Mouse (Mus musculus): Measurements from ENCODE around the gene Pde4b. TPM values are rescaled to one million over a fixed set of nuclear protein-coding genes. Genes with fewer than 3 reads are reported as not detected.
A peak's percentile ranks its signal among the peaks of the same experiment; 100 is the strongest.

Gene Pde4b
- polyA plus RNA-seq, 1 experiment from 2014 or later: 9.1 TPM

GRCm38 (mm10) chr4:102533183-102534048 is 446.1 kb downstream of the Pde4b start:
- no peak for ATAC-seq (ENCODE audit: insufficient number of reproducible peaks, insufficient read depth, low FRiP score, low TSS enrichment, low read depth)
- WGBS: 83% methylated on average over 8 of the region's 8 CpGs
- no peak overlapping the region for H3K4me3 ChIP-seq (replicated peaks)
- no peak overlapping the region for H3K9ac ChIP-seq (replicated peaks)
- H3K9me3 ChIP-seq: no peaks in the 10 kb centered on the region
- no peak overlapping the region for H3K4me2 ChIP-seq
- H3K27ac ChIP-seq: no peak overlapping the region
- no peaks in the 10 kb centered on the region for H3K4me1 ChIP-seq (replicated peaks)
- no peaks in the 10 kb centered on the region for H3K36me3 ChIP-seq
- H3K27me3 ChIP-seq: no peaks in the 10 kb centered on the region

GRCm38 (mm10) chr4:102534049-102534730 is 446.8 kb downstream of the Pde4b start:
- no peak for ATAC-seq (ENCODE audit: insufficient number of reproducible peaks, insufficient read depth, low FRiP score, low TSS enrichment, low read depth)

GRCm38 (mm10) chr4:102535886-102536285 is 448.5 kb downstream of the Pde4b start:
- Histone ChIP-seq H3K9ac (replicated peaks) (no peak overlapping the region), H3K36me3 (no peaks in the 10 kb centered on the region), H3K27me3 (no peaks in the 10 kb centered on the region), H3K4me3 (replicated peaks) (no peak overlapping the region), H3K4me2 (no peak overlapping the region), H3K4me1 (replicated peaks) (no peaks in the 10 kb centered on the region), H3K9me3 (no peaks in the 10 kb centered on the region), H3K27ac (no peak overlapping the region)
- WGBS: 57% methylated on average over 3 of the region's 3 CpGs
- no peak for ATAC-seq (ENCODE audit: insufficient number of reproducible peaks, insufficient read depth, low FRiP score, low TSS enrichment, low read depth)

More at GRCm38 (mm10) chr4:102534049-102534730, 446.8 kb downstream of the Pde4b start:
- no peaks in the 10 kb centered on the region for H3K36me3 ChIP-seq
- no peaks in the 10 kb centered on the region for H3K27me3 ChIP-seq
- no peaks in the 10 kb centered on the region for H3K9me3 ChIP-seq
- WGBS: 77% methylated on average over 5 of the region's 5 CpGs
- no peaks in the 10 kb centered on the region for H3K4me1 ChIP-seq (replicated peaks)
- no peak overlapping the region for H3K4me3 ChIP-seq (replicated peaks)
- H3K4me2 ChIP-seq: no peak overlapping the region
- no peak overlapping the region for H3K27ac ChIP-seq
- no peak overlapping the region for H3K9ac ChIP-seq (replicated peaks)

GRCm38 (mm10) chr4:102538266-102538665 is 450.9 kb downstream of the Pde4b start:
- H3K9me3 ChIP-seq: no peaks in the 10 kb centered on the region
- no peaks in the 10 kb centered on the region for H3K27me3 ChIP-seq
- H3K36me3 ChIP-seq: no peaks in the 10 kb centered on the region
- ATAC-seq (ENCODE audit: insufficient number of reproducible peaks, insufficient read depth, low FRiP score, low TSS enrichment, low read depth): no peak
- H3K4me3 ChIP-seq (replicated peaks): no peak overlapping the region
- no peak overlapping the region for H3K9ac ChIP-seq (replicated peaks)
- H3K27ac ChIP-seq: no peak overlapping the region
- 65% methylated on average over 1 of the region's 1 CpGs for WGBS
- no peaks in the 10 kb centered on the region for H3K4me1 ChIP-seq (replicated peaks)
- no peak overlapping the region for H3K4me2 ChIP-seq

GRCm38 (mm10) chr4:102538793-102539192 is 451.4 kb downstream of the Pde4b start:
- Histone ChIP-seq H3K4me1 (replicated peaks) (no peaks in the 10 kb centered on the region), H3K4me3 (replicated peaks) (no peak overlapping the region), H3K9me3 (no peaks in the 10 kb centered on the region), H3K36me3 (no peaks in the 10 kb centered on the region), H3K4me2 (no peak overlapping the region), H3K27me3 (no peaks in the 10 kb centered on the region), H3K27ac (no peak overlapping the region), H3K9ac (replicated peaks) (no peak overlapping the region)
- WGBS: 83% methylated on average over 2 of the region's 2 CpGs
- no peak for ATAC-seq (ENCODE audit: insufficient number of reproducible peaks, insufficient read depth, low FRiP score, low TSS enrichment, low read depth)

GRCm38 (mm10) chr4:102539598-102540180 is 452.3 kb downstream of the Pde4b start:
- Histone ChIP-seq H3K4me1 (replicated peaks) (no peaks in the 10 kb centered on the region), H3K9ac (replicated peaks) (no peak overlapping the region), H3K27me3 (no peaks in the 10 kb centered on the region), H3K4me2 (no peak overlapping the region), H3K36me3 (no peaks in the 10 kb centered on the region), H3K9me3 (no peaks in the 10 kb centered on the region), H3K4me3 (replicated peaks) (no peak overlapping the region), H3K27ac (no peak overlapping the region)
- 80% methylated on average over 5 of the region's 5 CpGs for WGBS
- no peak for ATAC-seq (ENCODE audit: insufficient number of reproducible peaks, insufficient read depth, low FRiP score, low TSS enrichment, low read depth)

GRCm38 (mm10) chr4:102542976-102543375 is 455.6 kb downstream of the Pde4b start:
- no peaks in the 10 kb centered on the region for H3K4me1 ChIP-seq (replicated peaks)
- H3K27me3 ChIP-seq: no peaks in the 10 kb centered on the region
- no peak overlapping the region for H3K9ac ChIP-seq (replicated peaks)
- H3K36me3 ChIP-seq: no peaks in the 10 kb centered on the region
- no peak overlapping the region for H3K4me3 ChIP-seq (replicated peaks)
- ATAC-seq (ENCODE audit: insufficient number of reproducible peaks, insufficient read depth, low FRiP score, low TSS enrichment, low read depth): no peak
- WGBS: 90% methylated on average over 3 of the region's 3 CpGs
- no peak overlapping the region for H3K27ac ChIP-seq
- no peaks in the 10 kb centered on the region for H3K9me3 ChIP-seq
- no peak overlapping the region for H3K4me2 ChIP-seq

GRCm38 (mm10) chr4:102545226-102545625 is 457.9 kb downstream of the Pde4b start:
- Histone ChIP-seq H3K27me3 (no peaks in the 10 kb centered on the region), H3K4me2 (no peak overlapping the region), H3K4me1 (replicated peaks) (no peaks in the 10 kb centered on the region), H3K27ac (no peak overlapping the region), H3K9ac (replicated peaks) (no peak overlapping the region), H3K36me3 (no peaks in the 10 kb centered on the region), H3K4me3 (replicated peaks) (no peak overlapping the region), H3K9me3 (no peaks in the 10 kb centered on the region)
- no peak for ATAC-seq (ENCODE audit: insufficient number of reproducible peaks, insufficient read depth, low FRiP score, low TSS enrichment, low read depth)
- 76% methylated on average over 4 of the region's 4 CpGs for WGBS

GRCm38 (mm10) chr4:102555566-102555965 is 468.2 kb downstream of the Pde4b start:
- Histone ChIP-seq H3K9me3 (no peaks in the 10 kb centered on the region), H3K36me3 (no peaks in the 10 kb centered on the region), H3K4me1 (replicated peaks) (peaks cover 10% of the 10 kb centered on the region; the same call in 1 of the 2 replicates), H3K4me3 (replicated peaks) (no peak overlapping the region), H3K27me3 (peaks cover 3% of the 10 kb centered on the region; the same call in 1 of the 2 replicates), H3K9ac (replicated peaks) (no peak overlapping the region), H3K27ac (no peak overlapping the region), H3K4me2 (no peak overlapping the region)
- 67% methylated on average over 7 of the region's 7 CpGs for WGBS
- no peak for ATAC-seq (ENCODE audit: insufficient number of reproducible peaks, insufficient read depth, low FRiP score, low TSS enrichment, low read depth)

- no peaks in the 10 kb centered on the region for H3K9me3 ChIP-seq
- H3K27ac ChIP-seq: peak overlapping the region; percentile 50; the same call in 1 of the 2 replicates
- peaks cover 3% of the 10 kb centered on the region; the same call in 1 of the 2 replicates for H3K27me3 ChIP-seq
- no peaks in the 10 kb centered on the region for H3K36me3 ChIP-seq
- H3K4me1 ChIP-seq (replicated peaks): peaks cover 10% of the 10 kb centered on the region; the same call in 1 of the 2 replicates
- ATAC-seq (ENCODE audit: insufficient number of reproducible peaks, insufficient read depth, low FRiP score, low TSS enrichment, low read depth): no peak
- WGBS: 60% methylated on average over 2 of the region's 2 CpGs
- H3K4me3 ChIP-seq (replicated peaks): no peak overlapping the region
- no peak overlapping the region for H3K9ac ChIP-seq (replicated peaks)
- H3K4me2 ChIP-seq: no peak overlapping the region
Measured at GRCm38 (mm10) chr4:102557006-102557405, 469.7 kb downstream of the Pde4b start.

Measured in limb, embryonic 12.5 days (tissue).